Mouse (Mus musculus): ENCODE measurements around the gene Bag1.

The Bag1 gene

DNA sequence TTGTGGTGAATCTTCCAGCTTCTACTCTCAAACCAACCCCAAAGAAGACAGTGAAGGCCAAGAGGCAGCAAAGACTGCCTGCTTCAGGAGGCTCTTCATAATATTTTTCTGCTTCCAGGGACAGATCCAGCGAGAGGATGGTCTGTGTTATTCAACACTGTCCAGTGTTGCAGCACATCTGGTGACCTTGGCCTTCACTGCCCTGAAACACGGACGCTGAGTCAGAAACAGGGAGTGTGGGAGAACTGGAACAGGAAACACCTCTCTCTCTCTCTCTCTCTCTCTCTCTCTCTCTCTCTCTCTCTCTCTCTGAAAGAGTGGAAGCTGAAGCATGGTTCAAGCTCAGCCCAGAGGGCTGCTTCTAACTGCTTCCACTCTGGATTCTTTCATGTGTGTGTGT lies 58.8 kb downstream of the Bag1 start:
- no peak for DNase-seq (ENCODE audit: low read depth in 2 of 2, low spot score in 2 of 2)

DNA sequence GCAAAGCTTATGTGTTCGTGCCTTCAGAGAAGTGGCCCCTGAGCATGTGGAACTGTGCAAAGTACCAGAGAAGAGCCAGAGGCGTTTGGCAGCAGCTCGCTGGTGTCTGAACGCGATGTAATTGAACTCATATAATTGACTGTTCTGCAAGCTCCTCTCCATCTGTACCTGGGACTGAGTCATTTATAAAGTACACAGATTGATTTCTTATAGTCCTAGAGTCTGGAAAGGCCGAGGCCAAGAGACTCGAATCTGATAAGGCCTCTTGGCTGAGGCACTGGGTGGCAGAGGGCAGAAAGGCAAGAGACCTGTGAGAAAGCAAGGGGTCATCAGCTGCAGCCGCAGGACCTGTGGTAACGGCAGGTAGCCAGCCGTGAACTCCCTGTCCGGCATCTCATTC lies 59.3 kb downstream of the Bag1 start:
- DNase-seq (ENCODE audit: low read depth in 2 of 2, low spot score in 2 of 2), result no peak

Data from CD8-positive naive resting alpha-beta T cell, adult 2 months (primary cell).